Mouse (Mus musculus): ENCODE results near the gene Ndufb7.

DNA sequence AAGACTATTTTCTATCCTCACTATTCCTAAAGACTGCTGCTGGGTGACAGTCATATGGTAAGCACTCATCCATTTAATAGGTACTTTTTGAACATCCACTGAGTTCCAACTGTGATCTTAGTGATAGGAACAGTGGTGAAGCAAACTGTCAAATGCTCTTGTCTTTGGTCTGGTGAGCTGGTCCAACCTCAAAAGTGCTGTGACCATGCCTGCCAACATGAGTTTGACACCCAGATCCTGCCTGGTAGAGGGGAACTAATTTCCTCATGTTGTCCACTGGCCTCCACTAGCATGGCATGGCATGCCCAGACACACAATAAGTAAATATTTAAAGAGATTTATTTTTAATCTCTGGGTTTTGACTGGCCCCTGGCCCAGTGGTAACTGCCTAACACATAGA is 50.2 kb downstream of the Ndufb7 start:
- no peak for TF ChIP-seq POLR2A (IDR thresholded peaks at IDR 0.05; ENCODE audit: borderline replicate concordance, extremely low read depth, insufficient read depth, insufficient read length, poor library complexity, severe bottlenecking)
- TF ChIP-seq CTCF (IDR thresholded peaks at IDR 0.05; ENCODE audit: borderline replicate concordance, extremely low read depth, insufficient read depth, insufficient read length): no peak
